Mouse (Mus musculus): ENCODE measurements around the gene Defb21. TPM values are rescaled to one million over a fixed set of nuclear protein-coding genes. Genes with fewer than 3 reads are reported as not detected.

Gene Defb21
- total and polyA plus RNA-seq, 3 experiments = not detected

GRCm38 (mm10) chr2:152600076-152600475 is 27.5 kb downstream of the Defb21 start:
- peaks cover 3 to 7% of the 10 kb centered on the region in 2 experiments; a peak in 2 of 4 replicates for H3K4me1 ChIP-seq (ENCODE audit: control insufficient read depth in 1 of 2, insufficient read depth in 2 of 2)
- dilution Hi-C loops (cut with MboI; ENCODE audit: extremely low pct_ligation_motif_present, extremely low pct_unique_long_range_greater_than_20kb, low sequenced_read_pairs) = no loop called here

GRCm38 (mm10) chr2:152601275-152601960 is 28.9 kb downstream of the Defb21 start:
- dilution Hi-C loops (cut with MboI; ENCODE audit: extremely low pct_ligation_motif_present, extremely low pct_unique_long_range_greater_than_20kb, low sequenced_read_pairs) (no loop called here), in situ Hi-C loops (cut with MboI; ENCODE audit: low pct_ligation_motif_present, low pct_unique_long_range_greater_than_20kb, low sequenced_read_pairs) (no loop called here)
- Histone ChIP-seq H3K4me2 (ENCODE audit: insufficient read depth, low read depth, poor library complexity, severe bottlenecking) (no peak overlapping the region), H3K36me3 (replicated peaks in 1 of 2; ENCODE audit: control insufficient read depth in 1 of 2, insufficient read depth in 1 of 2, low read length in 1 of 2) (no peaks in the 10 kb centered on the region), H3K9me3 (replicated peaks; ENCODE audit: low read length) (peaks cover 9% of the 10 kb centered on the region), H3K4me3 (replicated peaks in 1 of 3; ENCODE audit: low read depth in 2 of 3, low read length in 2 of 3, poor library complexity in 1 of 3) (no peak overlapping the region), H3K79me2 (replicated peaks; ENCODE audit: control insufficient read depth, extremely low read depth, insufficient read depth, poor library complexity, severe bottlenecking) (no peaks in the 10 kb centered on the region), H3K4me1 (ENCODE audit: control insufficient read depth in 1 of 2, insufficient read depth in 2 of 2) (peaks cover 3 to 9% of the 10 kb centered on the region in 2 experiments; a peak in 2 of 4 replicates), H3K9ac (ENCODE audit: insufficient read depth, low read depth) (no peak overlapping the region), H3K27me3 (replicated peaks) (peaks cover 7% of the 10 kb centered on the region), H3K27ac (ENCODE audit: insufficient read depth, low read depth) (no peak overlapping the region)
- no peak for DNase-seq (ENCODE audit: extremely low read depth)
- TF ChIP-seq PAX5 (IDR thresholded peaks at IDR 0.05; ENCODE audit: low read length) = no peak
- TF ChIP-seq CTCF (conservative IDR thresholded peaks at IDR 0.05 in 1 of 2, IDR thresholded peaks at IDR 0.05 in 1 of 2; ENCODE audit: low read depth in 2 of 2, low read length in 2 of 2) = 0 out of 4 replicates have a peak, but pooled peaks have one; percentile 22 to 30

More at GRCm38 (mm10) chr2:152600076-152600475, 27.5 kb downstream of the Defb21 start:
- Histone ChIP-seq H3K4me3 (replicated peaks in 1 of 3; ENCODE audit: low read depth in 2 of 3, low read length in 2 of 3, poor library complexity in 1 of 3) (no peak overlapping the region), H3K9ac (ENCODE audit: insufficient read depth, low read depth) (no peak overlapping the region), H3K27ac (ENCODE audit: insufficient read depth, low read depth) (no peak overlapping the region), H3K36me3 (replicated peaks in 1 of 2; ENCODE audit: control insufficient read depth in 1 of 2, insufficient read depth in 1 of 2, low read length in 1 of 2) (no peaks in the 10 kb centered on the region), H3K4me2 (ENCODE audit: insufficient read depth, low read depth, poor library complexity, severe bottlenecking) (no peak overlapping the region), H3K27me3 (replicated peaks) (peaks cover 6% of the 10 kb centered on the region), H3K79me2 (replicated peaks; ENCODE audit: control insufficient read depth, extremely low read depth, insufficient read depth, poor library complexity, severe bottlenecking) (no peaks in the 10 kb centered on the region), H3K9me3 (replicated peaks; ENCODE audit: low read length) (peaks cover 9% of the 10 kb centered on the region)
- TF ChIP-seq MXI1 (IDR thresholded peaks at IDR 0.05; ENCODE audit: low read depth, low read length) = no peak
- no peak for TF ChIP-seq MYC (IDR thresholded peaks at IDR 0.05; ENCODE audit: low read depth, low read length)
- no peak for TF ChIP-seq IRF4 (IDR thresholded peaks at IDR 0.05; ENCODE audit: low read depth, low read length)
- TF ChIP-seq RAD21 (IDR thresholded peaks at IDR 0.05; ENCODE audit: low read depth, low read length) = no peak
- no peak for TF ChIP-seq HCFC1 (IDR thresholded peaks at IDR 0.05; ENCODE audit: low read depth, low read length)
- TF ChIP-seq UBTF (IDR thresholded peaks at IDR 0.05; ENCODE audit: low read depth, low read length) = no peak
- TF ChIP-seq NRF1 (IDR thresholded peaks at IDR 0.05; ENCODE audit: low read depth, low read length) = no peak
- no peak for TF ChIP-seq ZNF384 (IDR thresholded peaks at IDR 0.05; ENCODE audit: low read depth, low read length)
- TF ChIP-seq EP300 (IDR thresholded peaks at IDR 0.05; ENCODE audit: low read length) = no peak
- no peak for TF ChIP-seq MAFK (IDR thresholded peaks at IDR 0.05; ENCODE audit: insufficient replicate concordance, low read length)
- TF ChIP-seq USF1 (IDR thresholded peaks at IDR 0.05; ENCODE audit: low read depth, low read length) = no peak
- TF ChIP-seq KAT2A (IDR thresholded peaks at IDR 0.05; ENCODE audit: insufficient replicate concordance, low read length) = no peak
- no peak for TF ChIP-seq CHD2 (IDR thresholded peaks at IDR 0.05; ENCODE audit: low read length)
- no peak for TF ChIP-seq TBP (conservative IDR thresholded peaks at IDR 0.05; ENCODE audit: low read depth, low read length)
- TF ChIP-seq ELF1 (IDR thresholded peaks at IDR 0.05; ENCODE audit: low read depth, low read length) = no peak
- no peak for TF ChIP-seq POLR2AphosphoS2 (IDR thresholded peaks at IDR 0.05; ENCODE audit: low read depth, low read length)
- no peak for TF ChIP-seq ZMIZ1 (IDR thresholded peaks at IDR 0.05; ENCODE audit: low read depth, low read length)
- TF ChIP-seq BHLHE40 (IDR thresholded peaks at IDR 0.05; ENCODE audit: low read depth, low read length) = no peak
- no peak for TF ChIP-seq JUND (conservative IDR thresholded peaks at IDR 0.05; ENCODE audit: low read depth, low read length)
- in situ Hi-C loops (cut with MboI; ENCODE audit: low pct_ligation_motif_present, low pct_unique_long_range_greater_than_20kb, low sequenced_read_pairs) = no loop called here
- no peak for DNase-seq (ENCODE audit: extremely low read depth)

Measured in CH12.LX (cell line).